13 mouse cellular contexts compared by ENCODE assay signal in genomic region chr19:57264296-57264947, GRCm38 (mm10). TPM values are rescaled to one million over a fixed set of nuclear protein-coding genes. Genes with fewer than 3 reads are reported as not detected.
DNase-seq lines count a peak whose midpoint lies in the region; ATAC-seq and TF ChIP-seq lines count a peak whose summit lies in the region.
"Had no signal": no experiment of that assay in that cellular context is flagged by ENCODE, and none has a peak within 500 bp of the region (broad histone marks: within the 10 kb centered on the region; RNA-seq: fewer than 3 reads in every experiment).

No protein-coding gene starts in this region.

- no peak overlapping the region for H3K4me3 ChIP-seq in forebrain, embryonic 10.5 days
- no peak overlapping the region for H3K4me3 ChIP-seq in forebrain, embryonic 14.5 days (ENCODE audit: low read depth, low read length)
- H3K4me3 ChIP-seq in lung, embryonic 15.5 days = no peak overlapping the region
- no peak overlapping the region for H3K4me3 ChIP-seq in lung, adult 2 months (replicated peaks; ENCODE audit: extremely low read depth, low read depth, low read length)
- H3K4me3 ChIP-seq in heart, embryonic 15.5 days = no peak overlapping the region
- no peak overlapping the region for H3K4me3 ChIP-seq in thymus, adult 2 months (ENCODE audit: control insufficient read depth, insufficient read depth, low read length)
- H3K4me3 ChIP-seq: erythroblast, embryonic 14.5 days; hindbrain, embryonic 10.5 days; myocyte had no signal

- no peak for ATAC-seq in forebrain, embryonic 14.5 days
- peak; percentile 88 for ATAC-seq in lung, embryonic 15.5 days (ENCODE audit: borderline replicate concordance, extremely low read depth, low FRiP score, low TSS enrichment)
- no peak; the same call in 1 of the 2 replicates for ATAC-seq in heart, embryonic 15.5 days (replicated peaks; ENCODE audit: insufficient number of reproducible peaks, insufficient read depth, low FRiP score, low read depth)

- H3K27ac ChIP-seq in forebrain, embryonic 10.5 days = 0 out of 2 replicates have a peak overlapping the region, but pooled peaks have one; percentile 35
- H3K27ac ChIP-seq in forebrain, embryonic 14.5 days (ENCODE audit: low read depth, low read length) = no peak overlapping the region
- H3K27ac ChIP-seq in lung, embryonic 15.5 days = peak overlapping the region; percentile 58
- H3K27ac ChIP-seq in heart, embryonic 15.5 days = peak overlapping the region; percentile 59
- no peak overlapping the region for H3K27ac ChIP-seq in thymus, adult 2 months (ENCODE audit: control insufficient read depth, insufficient read depth, low read length)
- H3K27ac ChIP-seq: hindbrain, embryonic 10.5 days had no signal

- peaks cover 27% of the 10 kb centered on the region for H3K27me3 ChIP-seq in forebrain, embryonic 10.5 days (ENCODE audit: poor library complexity, severe bottlenecking)
- no peaks in the 10 kb centered on the region for H3K27me3 ChIP-seq in forebrain, embryonic 14.5 days (replicated peaks; ENCODE audit: control insufficient read depth, insufficient read depth, low read length)
- H3K27me3 ChIP-seq in lung, embryonic 15.5 days = no peaks in the 10 kb centered on the region
- no peaks in the 10 kb centered on the region for H3K27me3 ChIP-seq in heart, embryonic 15.5 days
- H3K27me3 ChIP-seq in thymus, adult 2 months (ENCODE audit: control insufficient read depth, insufficient read depth, low read length) = no peaks in the 10 kb centered on the region

- H3K4me2 ChIP-seq in forebrain, embryonic 14.5 days (ENCODE audit: low read length) = no peak overlapping the region
- H3K4me2 ChIP-seq in lung, embryonic 15.5 days = peak overlapping the region; percentile 18; the same call in 1 of the 2 replicates
- no peak overlapping the region for H3K4me2 ChIP-seq in heart, embryonic 15.5 days

- no peak for TF ChIP-seq POLR2A in lung, adult 2 months (IDR thresholded peaks at IDR 0.05; ENCODE audit: borderline replicate concordance, extremely low read depth, low read depth, low read length)
- TF ChIP-seq POLR2A in thymus, adult 2 months (IDR thresholded peaks at IDR 0.05; ENCODE audit: control insufficient read depth, extremely low read depth, insufficient read depth, low read length, poor library complexity) = no peak

- peaks cover 22% of the 10 kb centered on the region for H3K4me1 ChIP-seq in forebrain, embryonic 10.5 days
- H3K4me1 ChIP-seq in forebrain, embryonic 14.5 days (ENCODE audit: control insufficient read depth, insufficient read depth, low read length) = 0 out of 2 replicates have a peak, but pooled peaks cover 3% of the 10 kb centered on the region
- H3K4me1 ChIP-seq in lung, embryonic 15.5 days = peaks cover 18% of the 10 kb centered on the region
- peaks cover 8% of the 10 kb centered on the region for H3K4me1 ChIP-seq in lung, adult 2 months (ENCODE audit: control insufficient read depth, insufficient read depth, low read length)
- H3K4me1 ChIP-seq in heart, embryonic 15.5 days (replicated peaks) = peaks cover 31% of the 10 kb centered on the region
- no peaks in the 10 kb centered on the region for H3K4me1 ChIP-seq in thymus, adult 2 months (replicated peaks; ENCODE audit: control insufficient read depth, insufficient read depth, low read length)

- DNase-seq in forebrain, embryonic 10.5 days (ENCODE audit: extremely low spot score, low spot score) = no peak
- DNase-seq in forebrain, embryonic 14.5 days (ENCODE audit: low spot score) = no peak
- no peak for DNase-seq in lung, adult 2 months
- DNase-seq in skeletal muscle tissue, adult 2 months (ENCODE audit: low read depth, low spot score) = peak; percentile 20
- DNase-seq in thymus, adult 2 months = no peak
- no peak for DNase-seq in thymus, postnatal 25 days
- DNase-seq: cerebellum, postnatal 14 days had no signal

- no peak for TF ChIP-seq CTCF in lung, adult 2 months (IDR thresholded peaks at IDR 0.05; ENCODE audit: insufficient read depth, low read length)
- TF ChIP-seq CTCF in thymus, adult 2 months (IDR thresholded peaks at IDR 0.05; ENCODE audit: borderline replicate concordance, control insufficient read depth, extremely low read depth, insufficient read depth, low read length, poor library complexity) = no peak

- H3K9me3 ChIP-seq in forebrain, embryonic 10.5 days = no peaks in the 10 kb centered on the region
- no peaks in the 10 kb centered on the region for H3K9me3 ChIP-seq in forebrain, embryonic 14.5 days (replicated peaks; ENCODE audit: control insufficient read depth, low read length)
- no peaks in the 10 kb centered on the region for H3K9me3 ChIP-seq in lung, embryonic 15.5 days
- H3K9me3 ChIP-seq in heart, embryonic 15.5 days (replicated peaks) = no peaks in the 10 kb centered on the region
- H3K9me3 ChIP-seq: G1E; hindbrain, embryonic 10.5 days had no signal

- H3K36me3 ChIP-seq in forebrain, embryonic 10.5 days (replicated peaks) = no peaks in the 10 kb centered on the region
- no peaks in the 10 kb centered on the region for H3K36me3 ChIP-seq in forebrain, embryonic 14.5 days (ENCODE audit: control insufficient read depth, insufficient read depth, low read length)
- no peaks in the 10 kb centered on the region for H3K36me3 ChIP-seq in lung, embryonic 15.5 days
- no peaks in the 10 kb centered on the region for H3K36me3 ChIP-seq in heart, embryonic 15.5 days
- no peaks in the 10 kb centered on the region for H3K36me3 ChIP-seq in thymus, adult 2 months (ENCODE audit: control insufficient read depth, insufficient read depth, low read length)
- H3K36me3 ChIP-seq: G1E; hindbrain, embryonic 10.5 days had no signal

- 50% methylated on average over 15 of the region's 15 CpGs for WGBS in forebrain, embryonic 10.5 days
- WGBS in forebrain, embryonic 14.5 days = 45% methylated on average over 15 of the region's 15 CpGs
- WGBS in lung, embryonic 15.5 days = 23% methylated on average over 15 of the region's 15 CpGs
- WGBS in lung, adult 2 months = 33% methylated on average over 15 of the region's 15 CpGs
- WGBS in heart, embryonic 15.5 days = 42% methylated on average over 15 of the region's 15 CpGs
- WGBS in thymus, adult 2 months = 93% methylated on average over 15 of the region's 15 CpGs

- H3K9ac ChIP-seq in forebrain, embryonic 14.5 days (ENCODE audit: low read length) = no peak overlapping the region
- no peak overlapping the region for H3K9ac ChIP-seq in lung, embryonic 15.5 days
- H3K9ac ChIP-seq in heart, embryonic 15.5 days = no peak overlapping the region

RNA-seq across cellular contexts. Expression of gene Ablim1, which starts 50.3 kb away (rescaled TPM):
- 20.5 and 21.0 TPM in 2 replicates for polyA plus RNA-seq in forebrain, embryonic 10.5 days (2016; fragmentation: Nextera tagmentation; extraction: Ambion mirVana)
- polyA plus RNA-seq in forebrain, embryonic 14.5 days (2014; fragmentation: Nextera tagmentation; extraction: Ambion mirVana) = 24.0 and 35.5 TPM in 2 replicates
- 39.3 and 48.2 TPM in 2 replicates for polyA plus RNA-seq in lung, embryonic 15.5 days (2015; fragmentation: Nextera tagmentation; extraction: Ambion mirVana)
- polyA plus RNA-seq in lung, adult 2 months (2012; rRNA removed) = 53.6 and 71.3 TPM in 2 replicates
- 56.2 and 63.8 TPM in 2 replicates for polyA plus RNA-seq in heart, embryonic 15.5 days (2015; fragmentation: Nextera tagmentation; extraction: Ambion mirVana)
- polyA plus RNA-seq in thymus, adult 2 months (2012; rRNA removed) = 216 and 231 TPM in 2 replicates

Comparison
In these comparisons a context has a peak if more than half of its experiments do, and no peak if none do; other contexts are left out.
1. H3K27ac ChIP-seq: peak in forebrain, embryonic 10.5 days (single experiment), lung, embryonic 15.5 days (single experiment) and heart, embryonic 15.5 days (single experiment); none in forebrain, embryonic 14.5 days (single experiment) and thymus, adult 2 months (single experiment).